Mouse (Mus musculus) thymus, adult 18-20 months (tissue): ENCODE measurements around the gene Tdpoz4.
"Not testable (repeated sequence)": the region's sequence is repeated elsewhere in the genome, so short reads cannot be mapped to it uniquely, and the experiment has no call there.

ENCODE experiments used
- DNase-seq, 2 experiments: peaks; one replicate each; pipeline ENCODE4 v3.0.0; 2022; ENCODE audit warnings: mixed read lengths in 2 of 2

Gene Tdpoz4

DNA sequence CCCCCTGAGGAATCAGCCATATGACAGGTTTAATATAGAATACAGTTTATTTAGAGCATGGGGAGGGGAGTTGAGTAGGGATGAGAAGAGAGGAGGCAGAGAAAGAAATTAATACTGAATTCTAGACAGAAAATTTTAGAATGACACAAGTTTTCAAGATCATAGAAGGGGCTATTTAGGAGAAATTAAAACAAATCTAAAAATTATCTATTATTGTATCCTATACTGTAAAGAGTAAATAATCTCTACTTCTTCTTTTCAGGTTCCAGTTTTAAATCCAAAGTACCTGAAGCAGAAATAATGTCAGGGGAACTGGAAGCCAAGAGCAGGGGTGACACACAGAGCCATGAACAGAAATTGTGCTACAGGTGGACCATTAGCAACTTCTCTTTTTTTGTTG lies at the start of gene Tdpoz4:
Gene Tdpoz4, plus strand, starts transcription at position 301 of the 400 bp plus-strand sequence.
- DNase-seq = not testable (repeated sequence)

DNA sequence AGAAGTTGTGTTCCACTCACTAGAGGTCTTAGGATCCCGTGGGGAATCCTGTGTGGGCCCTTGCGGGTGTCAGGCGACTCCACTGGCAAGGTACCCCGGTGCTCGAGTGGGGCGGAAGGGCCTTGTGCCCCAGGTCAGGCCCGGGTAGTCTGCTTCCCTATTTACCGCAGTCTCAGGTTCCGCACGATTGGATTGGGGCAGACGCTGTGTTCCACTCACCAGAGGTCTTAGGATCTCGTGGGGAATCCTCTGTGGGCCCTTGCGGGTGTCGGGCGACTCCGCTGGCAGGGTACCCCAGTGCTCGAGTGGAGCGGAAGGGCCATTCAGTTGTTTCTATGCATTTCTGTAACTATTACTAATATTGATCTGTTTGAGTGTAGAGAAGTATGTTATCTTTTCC lies 42.2 kb upstream of the Tdpoz4 start:
- DNase-seq = not testable (repeated sequence)

DNA sequence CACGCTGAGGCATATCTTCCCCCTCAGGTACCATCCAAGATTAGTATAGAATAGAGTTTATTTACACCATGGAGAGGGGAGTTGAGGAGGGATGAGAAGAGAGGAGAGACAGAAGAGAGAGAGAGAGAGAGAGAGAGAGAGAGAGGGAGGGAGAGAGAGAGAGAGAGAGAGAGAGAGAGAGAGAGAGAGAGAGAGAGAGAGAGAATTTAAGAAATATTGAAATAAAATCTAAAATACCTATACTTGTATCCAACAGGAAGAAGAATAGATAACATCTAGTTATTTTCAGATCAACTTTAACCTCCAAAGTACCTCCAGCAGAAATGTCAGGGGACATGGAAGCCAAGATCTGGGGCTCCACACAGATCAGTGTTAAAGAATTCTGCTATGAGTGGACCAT lies 23.5 kb upstream of the Tdpoz4 start, which contains the start of gene Gm5773:
Gene Gm5773, plus strand, starts transcription at position 301 of the 400 bp plus-strand sequence.
- DNase-seq = not testable (repeated sequence)

- not testable (repeated sequence) for DNase-seq
Measured at GRCm38 (mm10) chr3:93813341-93813740, 17.1 kb downstream of the Tdpoz4 start.

DNA sequence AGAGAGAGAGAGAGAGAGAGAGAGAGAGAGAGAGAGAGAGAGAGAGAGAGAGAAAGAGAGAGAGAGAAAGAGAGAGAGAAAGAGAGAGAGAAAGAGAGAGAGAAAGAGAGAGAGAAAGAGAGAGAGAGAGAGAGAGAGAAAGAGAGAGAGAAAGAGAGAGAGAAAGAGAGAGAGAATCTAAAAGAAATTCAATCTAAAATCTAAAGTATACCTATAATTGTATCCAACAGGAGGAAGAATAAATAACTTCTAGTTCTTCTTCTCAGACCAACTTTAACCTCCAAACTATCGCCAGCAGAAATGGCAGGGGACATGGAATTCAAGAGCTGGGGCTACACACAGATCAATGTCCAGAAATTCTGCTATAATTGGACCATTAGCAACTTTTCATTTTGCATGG lies 29.5 kb downstream of the Tdpoz4 start, which contains the start of gene Tdpoz3:
Gene Tdpoz3, plus strand, starts transcription at position 301 of the 400 bp plus-strand sequence.
- not testable (repeated sequence) for DNase-seq
